Mouse (Mus musculus): ENCODE data around the gene Mylpf.

DNA sequence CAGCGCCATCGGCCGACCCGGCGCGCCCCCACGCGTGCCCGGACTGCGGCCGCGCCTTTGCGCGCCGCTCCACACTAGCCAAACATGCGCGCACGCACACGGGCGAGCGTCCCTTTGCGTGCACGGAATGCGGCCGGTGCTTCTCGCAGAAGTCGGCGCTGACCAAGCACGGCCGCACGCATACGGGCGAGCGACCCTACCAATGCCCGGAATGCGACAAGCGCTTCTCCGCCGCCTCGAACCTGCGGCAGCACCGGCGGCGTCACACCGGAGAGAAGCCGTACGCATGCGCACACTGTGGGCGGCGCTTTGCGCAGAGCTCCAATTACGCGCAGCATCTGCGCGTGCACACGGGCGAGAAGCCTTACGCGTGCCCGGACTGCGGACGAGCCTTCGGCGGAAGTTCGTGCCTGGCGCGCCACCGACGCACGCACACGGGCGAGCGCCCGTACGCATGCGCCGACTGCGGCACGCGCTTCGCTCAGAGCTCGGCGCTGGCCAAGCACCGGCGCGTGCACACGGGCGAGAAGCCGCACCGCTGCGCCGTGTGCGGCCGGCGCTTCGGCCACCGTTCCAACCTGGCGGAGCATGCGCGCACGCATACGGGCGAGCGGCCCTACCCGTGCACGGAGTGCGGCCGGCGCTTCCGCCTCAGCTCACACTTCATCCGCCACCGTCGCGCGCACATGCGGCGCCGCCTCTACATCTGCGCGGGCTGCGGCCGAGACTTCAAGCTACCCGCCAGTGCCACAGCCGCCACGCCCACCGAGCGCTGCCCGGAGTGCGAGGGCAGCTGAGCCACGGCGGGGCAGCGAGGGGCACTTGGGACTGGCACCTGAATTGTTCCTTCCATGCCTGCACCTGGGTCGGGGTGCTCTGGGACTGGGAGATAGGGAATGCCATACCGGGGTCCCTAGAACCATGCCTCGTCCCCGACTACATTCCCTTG, 45.4 kb downstream of the Mylpf start:
- no peak for TF ChIP-seq CTCF (IDR thresholded peaks at IDR 0.05; ENCODE audit: control insufficient read depth, insufficient read depth, insufficient read length)
- TF ChIP-seq MAX (IDR thresholded peaks at IDR 0.05) = peak; percentile 91
- TF ChIP-seq CEBPB (IDR thresholded peaks at IDR 0.05; ENCODE audit: low read depth) = no peak
- TF ChIP-seq USF1 (IDR thresholded peaks at IDR 0.05; ENCODE audit: low read depth) = no peak
- TF ChIP-seq MYOG (IDR thresholded peaks at IDR 0.05; ENCODE audit: control insufficient read depth, extremely low read depth, insufficient read length) = peak; percentile 16
- TF ChIP-seq MYOD1 (IDR thresholded peaks at IDR 0.05; ENCODE audit: control insufficient read depth, insufficient read length, low read depth) = no peak

Measured in C2C12 (cell line).